Comparison of ENCODE assay signal across 15 mouse cellular contexts in genomic region chr4:57600685-57601457, GRCm38 (mm10). TPM values are rescaled to one million over a fixed set of nuclear protein-coding genes. Genes with fewer than 3 reads are reported as not detected.
DNase-seq lines count a peak whose midpoint lies in the region; ATAC-seq and TF ChIP-seq lines count a peak whose summit lies in the region.
"Had no signal": no experiment of that assay in that cellular context is flagged by ENCODE, and none has a peak within 500 bp of the region (broad histone marks: within the 10 kb centered on the region; RNA-seq: fewer than 3 reads in every experiment).

No protein-coding gene starts in this region.

- H3K4me1 ChIP-seq in cerebellum, adult 2 months (ENCODE audit: control insufficient read depth, insufficient read depth, low read length) = peaks cover 13% of the 10 kb centered on the region
- 0 out of 2 replicates have a peak, but pooled peaks cover 6% of the 10 kb centered on the region for H3K4me1 ChIP-seq in stomach, embryonic 15.5 days

- no peak; the same call in 1 of the 2 replicates for ATAC-seq in stomach, embryonic 15.5 days (ENCODE audit: insufficient read depth, low FRiP score, low read depth)
- no peak for ATAC-seq in megakaryocyte progenitor cell, adult 5-6 weeks (replicated peaks; ENCODE audit: poor library complexity)

- TF ChIP-seq CTCF in cerebellum, adult 2 months (IDR thresholded peaks at IDR 0.05; ENCODE audit: borderline replicate concordance, insufficient read depth, low read depth, low read length) = no peak

- TF ChIP-seq POLR2A in cerebellum, adult 2 months (IDR thresholded peaks at IDR 0.05; ENCODE audit: borderline replicate concordance, insufficient read depth, low read length) = no peak

- no peak overlapping the region for H3K4me2 ChIP-seq in stomach, embryonic 15.5 days

- DNase-seq in cerebellum, postnatal 10 days = peak; percentile 70 to 79
- DNase-seq in cerebellum, adult 2 months = no peak
- DNase-seq in left cerebral cortex, postnatal 4 days = peak; percentile 32
- DNase-seq in left cerebral cortex, postnatal 25 days (ENCODE audit: low spot score in 2 of 2) = no peak
- DNase-seq in heart, postnatal 10 days = peak; percentile 38 to 41
- no peak for DNase-seq in layer of hippocampus, adult 11-12 months (ENCODE audit: low spot score)
- DNase-seq: B cell, adult 2 months; cerebellum, adult 8-10 months; liver; right cerebral cortex, postnatal 14 days; thymus, adult 18-20 months had no signal

- intact Hi-C loops in left cerebral cortex, postnatal 4 days (cut with DNase I) = loop anchor here (10.0 kb wide), 1 partner anchor 166 kb away; the partner anchor contains the start of gene Palm2
- intact Hi-C loops in left cerebral cortex, postnatal 25 days (cut with DNase I) = no loop called here
- intact Hi-C loops in heart, postnatal 10 days (cut with DNase I) = no loop called here

- H3K4me3 ChIP-seq in cerebellum, adult 2 months (replicated peaks; ENCODE audit: insufficient read depth, low read depth, low read length) = no peak overlapping the region
- H3K4me3 ChIP-seq in stomach, embryonic 15.5 days (replicated peaks) = no peak overlapping the region

- WGBS in cerebellum, adult 2 months = 79% methylated on average over 11 of the region's 11 CpGs
- 68% methylated on average over 11 of the region's 11 CpGs for WGBS in stomach, embryonic 15.5 days

- no peak overlapping the region for H3K27ac ChIP-seq in cerebellum, adult 2 months (ENCODE audit: insufficient read depth, low read length)
- H3K27ac ChIP-seq in stomach, embryonic 15.5 days = peak overlapping the region; percentile 51; the same call in 1 of the 2 replicates
- H3K27ac ChIP-seq: kidney, postnatal 0 days had no signal

- H3K27me3 ChIP-seq in cerebellum, adult 2 months (ENCODE audit: control insufficient read depth, insufficient read depth, low read length) = no peaks in the 10 kb centered on the region
- no peaks in the 10 kb centered on the region for H3K27me3 ChIP-seq in stomach, embryonic 15.5 days (replicated peaks)

- H3K36me3 ChIP-seq in stomach, embryonic 15.5 days = no peaks in the 10 kb centered on the region

- H3K9me3 ChIP-seq in stomach, embryonic 15.5 days = no peaks in the 10 kb centered on the region

- H3K9ac ChIP-seq in stomach, embryonic 15.5 days = no peak overlapping the region

RNA-seq across cellular contexts. Expression of gene Pakap, which starts 32.9 kb away (rescaled TPM):
- 4.1 and 6.3 TPM in 2 replicates for polyA plus RNA-seq in cerebellum, adult 2 months (2012; rRNA removed)
- 10 to 100 TPM; 12.2 to 15.4 TPM for total RNA-seq in left cerebral cortex, postnatal 4 days (2021)
- 10 to 100 TPM; 15.8 to 18.0 TPM for total RNA-seq in left cerebral cortex, postnatal 25 days (2021)
- 10 to 100 TPM; 60.6 to 62.1 TPM for total RNA-seq in heart, postnatal 10 days (2021)
- 24.7 and 25.8 TPM in 2 replicates for polyA plus RNA-seq in stomach, embryonic 15.5 days (2015; fragmentation: Nextera tagmentation; extraction: Ambion mirVana)
- not detected in 2 replicates for total RNA-seq in megakaryocyte progenitor cell, adult 5-6 weeks (2015)
- total RNA-seq in megakaryocyte progenitor cell, adult 5-6 weeks (2017) = not detected in 2 replicates
- total RNA-seq: MEL had no signal

Comparison
In these comparisons a context has a peak if more than half of its experiments do, and no peak if none do; other contexts are left out.
1. DNase-seq: peak in cerebellum, postnatal 10 days (2 of 2), left cerebral cortex, postnatal 4 days (single experiment) and heart, postnatal 10 days (2 of 2); none in cerebellum, adult 2 months (0 of 2), left cerebral cortex, postnatal 25 days (0 of 2) and layer of hippocampus, adult 11-12 months (single experiment).
2. RNA of gene Pakap, which starts 32.9 kb away (total RNA-seq): 60.6 to 62.1 TPM in heart, postnatal 10 days, 15.8 to 18.0 TPM in left cerebral cortex, postnatal 25 days and 12.2 to 15.4 TPM in left cerebral cortex, postnatal 4 days; not detected in megakaryocyte progenitor cell, adult 5-6 weeks; every median in the first group is over 10 times any median in the second.